Mouse (Mus musculus) midbrain, embryonic 16.5 days (tissue): Measurements from ENCODE around the gene Nat8f2. TPM values are rescaled to one million over a fixed set of nuclear protein-coding genes. Genes with fewer than 3 reads are reported as not detected.
"Not testable (repeated sequence)": the region's sequence is repeated elsewhere in the genome, so short reads cannot be mapped to it uniquely, and the experiment has no call there.

Experiments used
- ATAC-seq: fragments of 200-750 bp; cut with Nextera tagmentation; 2 replicates; pipeline ENCODE4 v1.8.0; 2017; ENCODE audit warnings: moderate TSS enrichment
- H3K27ac ChIP-seq: fragments of 300-500 bp; sonication (generic); 2 replicates; pipeline ENCODE4 v1.5.1; 2014; ENCODE audit warnings: mild to moderate bottlenecking, low read length, mixed read lengths
- H3K27me3 ChIP-seq: fragments of 300-500 bp; sonication (generic); 2 replicates; pipeline ENCODE4 v1.6.1; 2014; ENCODE audit warnings: low read depth, low read length, mixed read lengths; ENCODE audit not compliant: control insufficient read depth, insufficient read depth
- H3K36me3 ChIP-seq: fragments of 300-500 bp; sonication (generic); 2 replicates; pipeline ENCODE4 v1.6.1; 2014; ENCODE audit warnings: mild to moderate bottlenecking, low read length, moderate library complexity, mixed read lengths; ENCODE audit not compliant: control insufficient read depth, insufficient read depth
- H3K4me1 ChIP-seq: fragments of 300-500 bp; sonication (generic); 2 replicates; pipeline ENCODE4 v1.6.1; 2014; ENCODE audit warnings: mild to moderate bottlenecking, low read length, mixed read lengths; ENCODE audit not compliant: control insufficient read depth, insufficient read depth
- H3K4me2 ChIP-seq: fragments of 300-500 bp; sonication (generic); 2 replicates; pipeline ENCODE4 v1.6.1; 2014; ENCODE audit warnings: mild to moderate bottlenecking, low read length, mixed read lengths
- H3K4me3 ChIP-seq: fragments of 300-500 bp; sonication (generic); 2 replicates; pipeline ENCODE4 v1.5.1; 2014; ENCODE audit warnings: low read depth, mild to moderate bottlenecking, low read length, moderate library complexity, mixed read lengths
- H3K9ac ChIP-seq: fragments of 300-500 bp; sonication (generic); 2 replicates; pipeline ENCODE4 v1.6.1; 2014; ENCODE audit warnings: low read depth, low read length, mixed read lengths
- H3K9me3 ChIP-seq: fragments of 300-500 bp; sonication (generic); replicated peaks from 2 replicates; pipeline ENCODE4 v1.6.1; 2014; ENCODE audit warnings: mild to moderate bottlenecking, low read length, mixed read lengths; ENCODE audit not compliant: control insufficient read depth, poor library complexity, severe bottlenecking
- WGBS: fragments of 180-500 bp; shearing (Covaris S2); extraction: QIAGEN DNeasy Blood & Tissue Kit; methylation state at CpG from one replicate; pipeline ENCODE4 v1.1.7; 2014; 5-methylcytosine and 5-hydroxymethylcytosine counted together
- polyA plus RNA-seq: library from polyadenylated mRNA; unstranded; fragments of >200 nt; fragmentation: Nextera tagmentation; extraction: Ambion mirVana; gene quantifications from 2 replicates; pipeline ENCODE4 v1.2.1, GENCODE M21; 2015

Gene Nat8f2
- polyA plus RNA-seq, 1 experiment from 2014 or later: 0.05 TPM

- no peak for ATAC-seq
- H3K4me1 ChIP-seq: no peaks in the 10 kb centered on the region
- WGBS: 90% methylated on average over 7 of the region's 7 CpGs
Measured at GRCm38 (mm10) chr6:85851062-85851773, 17.7 kb downstream of the Nat8f2 start.

GRCm38 (mm10) chr6:85849240-85849639 is 19.7 kb downstream of the Nat8f2 start:
- no peaks in the 10 kb centered on the region for H3K27me3 ChIP-seq
- H3K4me3 ChIP-seq: no peak overlapping the region
- 11% methylated on average over 2 of the region's 2 CpGs for WGBS
- no peaks in the 10 kb centered on the region for H3K9me3 ChIP-seq
- H3K36me3 ChIP-seq: no peaks in the 10 kb centered on the region
- no peak for ATAC-seq
- H3K27ac ChIP-seq: no peak overlapping the region
- no peak overlapping the region for H3K9ac ChIP-seq
- H3K4me1 ChIP-seq: no peaks in the 10 kb centered on the region
- no peak overlapping the region for H3K4me2 ChIP-seq

More at GRCm38 (mm10) chr6:85851062-85851773, 17.7 kb downstream of the Nat8f2 start:
- Histone ChIP-seq H3K36me3 (no peaks in the 10 kb centered on the region), H3K27me3 (no peaks in the 10 kb centered on the region), H3K9ac (no peak overlapping the region), H3K9me3 (no peaks in the 10 kb centered on the region), H3K27ac (no peak overlapping the region), H3K4me2 (no peak overlapping the region), H3K4me3 (no peak overlapping the region)

GRCm38 (mm10) chr6:85848140-85848539 is 20.8 kb downstream of the Nat8f2 start:
- no peaks in the 10 kb centered on the region for H3K27me3 ChIP-seq
- 91% methylated on average over 4 of the region's 4 CpGs for WGBS
- H3K4me2 ChIP-seq: no peak overlapping the region
- no peaks in the 10 kb centered on the region for H3K4me1 ChIP-seq
- no peak overlapping the region for H3K27ac ChIP-seq
- no peaks in the 10 kb centered on the region for H3K9me3 ChIP-seq
- no peak overlapping the region for H3K9ac ChIP-seq
- ATAC-seq: no peak
- H3K4me3 ChIP-seq: no peak overlapping the region
- no peaks in the 10 kb centered on the region for H3K36me3 ChIP-seq

GRCm38 (mm10) chr6:85846921-85847320 is 22.0 kb downstream of the Nat8f2 start:
- ATAC-seq: no peak
- WGBS: 50% methylated on average over 1 of the region's 1 CpGs

GRCm38 (mm10) chr6:85843677-85844458 is 25.1 kb downstream of the Nat8f2 start:
- H3K4me1 ChIP-seq, H3K9ac ChIP-seq, ATAC-seq, H3K27ac ChIP-seq, H3K4me2 ChIP-seq, H3K36me3 ChIP-seq, H3K4me3 ChIP-seq, H3K27me3 ChIP-seq, H3K9me3 ChIP-seq: not testable (repeated sequence)
- 58% methylated on average over 25 of the region's 25 CpGs for WGBS

More at GRCm38 (mm10) chr6:85846921-85847320, 22.0 kb downstream of the Nat8f2 start:
- Histone ChIP-seq H3K4me3 (no peak overlapping the region), H3K9me3 (no peaks in the 10 kb centered on the region), H3K36me3 (no peaks in the 10 kb centered on the region), H3K4me1 (no peaks in the 10 kb centered on the region), H3K9ac (no peak overlapping the region), H3K27ac (no peak overlapping the region), H3K27me3 (no peaks in the 10 kb centered on the region), H3K4me2 (no peak overlapping the region)

GRCm38 (mm10) chr6:85839982-85840381 is 29.0 kb downstream of the Nat8f2 start:
- no peak overlapping the region for H3K9ac ChIP-seq
- H3K4me2 ChIP-seq: no peak overlapping the region
- WGBS: 22% methylated on average over 4 of the region's 4 CpGs
- no peak overlapping the region for H3K27ac ChIP-seq
- H3K36me3 ChIP-seq: no peaks in the 10 kb centered on the region
- H3K4me3 ChIP-seq: no peak overlapping the region
- ATAC-seq: no peak
- H3K27me3 ChIP-seq: no peaks in the 10 kb centered on the region
- no peaks in the 10 kb centered on the region for H3K4me1 ChIP-seq
- no peaks in the 10 kb centered on the region for H3K9me3 ChIP-seq

- H3K9ac ChIP-seq: no peak overlapping the region
- H3K27ac ChIP-seq: no peak overlapping the region
- WGBS: 60% methylated on average over 8 of the region's 8 CpGs
- no peaks in the 10 kb centered on the region for H3K9me3 ChIP-seq
- no peaks in the 10 kb centered on the region for H3K4me1 ChIP-seq
- H3K4me2 ChIP-seq: no peak overlapping the region
- no peaks in the 10 kb centered on the region for H3K27me3 ChIP-seq
- H3K4me3 ChIP-seq: no peak overlapping the region
- no peaks in the 10 kb centered on the region for H3K36me3 ChIP-seq
- no peak for ATAC-seq
Measured at GRCm38 (mm10) chr6:85838674-85839073, 30.3 kb downstream of the Nat8f2 start.

- ATAC-seq, H3K4me2 ChIP-seq: not testable (repeated sequence)
Measured at GRCm38 (mm10) chr6:85837307-85837706, 31.7 kb downstream of the Nat8f2 start.

GRCm38 (mm10) chr6:85836827-85837226 is 32.1 kb downstream of the Nat8f2 start:
- 14% methylated on average over 8 of the region's 9 CpGs for WGBS
- not testable (repeated sequence) for H3K27me3 ChIP-seq, H3K4me3 ChIP-seq, H3K9ac ChIP-seq, H3K9me3 ChIP-seq, H3K4me2 ChIP-seq, ATAC-seq, H3K36me3 ChIP-seq, H3K27ac ChIP-seq, H3K4me1 ChIP-seq

More at GRCm38 (mm10) chr6:85837307-85837706, 31.7 kb downstream of the Nat8f2 start:
- not testable (repeated sequence) for H3K4me1 ChIP-seq, H3K9me3 ChIP-seq, H3K27ac ChIP-seq, H3K36me3 ChIP-seq, H3K27me3 ChIP-seq, H3K9ac ChIP-seq, H3K4me3 ChIP-seq
- 11% methylated on average over 12 of the region's 12 CpGs for WGBS
